Mouse (Mus musculus): ENCODE data around the gene Iqck.

DNA sequence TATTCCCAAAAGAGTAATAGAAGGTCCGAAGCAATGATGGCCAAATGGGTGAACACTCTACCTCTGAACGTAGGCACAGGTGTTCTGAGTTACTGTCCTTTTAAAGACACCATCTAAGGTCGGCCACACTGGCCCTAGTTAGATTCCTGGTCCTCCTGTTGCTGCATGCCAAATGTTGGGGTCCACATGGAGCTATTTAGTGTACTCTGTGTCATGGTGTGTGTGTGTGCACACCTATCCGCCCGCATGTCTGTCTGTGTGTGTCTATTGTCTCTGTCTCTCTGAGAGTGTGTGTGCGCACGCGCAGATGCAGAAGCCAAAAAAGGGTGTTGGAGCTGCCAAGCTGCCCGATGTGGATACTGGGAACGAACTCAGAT, 121.6 kb downstream of the Iqck start:
- TF ChIP-seq CTCF (IDR thresholded peaks at IDR 0.05; ENCODE audit: borderline replicate concordance, insufficient read depth, low read length) (no peak), POLR2A (IDR thresholded peaks at IDR 0.05; ENCODE audit: low read depth, low read length) (no peak)
